Mouse (Mus musculus) kidney, embryonic 15.5 days (tissue): ENCODE data around the gene Bmper. TPM values are rescaled to one million over a fixed set of nuclear protein-coding genes. Genes with fewer than 3 reads are reported as not detected.

Experiments used
- ATAC-seq: fragments of 200-750 bp; cut with Nextera tagmentation; replicated peaks from 2 replicates; pipeline ENCODE4 v1.8.0; 2017; ENCODE audit warnings: moderate TSS enrichment; ENCODE audit not compliant: low FRiP score
- H3K27ac ChIP-seq: fragments of 300-500 bp; sonication (generic); 2 replicates; pipeline ENCODE4 v1.5.1; 2015; ENCODE audit warnings: mild to moderate bottlenecking, inconsistent platforms
- H3K27me3 ChIP-seq: fragments of 300-500 bp; sonication (generic); 2 replicates; pipeline ENCODE4 v1.6.1; 2015; ENCODE audit warnings: inconsistent platforms
- H3K36me3 ChIP-seq: fragments of 300-500 bp; sonication (generic); 2 replicates; pipeline ENCODE4 v1.6.1; 2015; ENCODE audit warnings: inconsistent platforms
- H3K4me1 ChIP-seq: fragments of 300-500 bp; sonication (generic); 2 replicates; pipeline ENCODE4 v1.6.1; 2015; ENCODE audit warnings: inconsistent platforms
- H3K4me2 ChIP-seq: fragments of 300-500 bp; sonication (generic); 2 replicates; pipeline ENCODE4 v1.6.1; 2015; ENCODE audit warnings: moderate library complexity, mild to moderate bottlenecking, inconsistent platforms
- H3K4me3 ChIP-seq: fragments of 300-500 bp; sonication (generic); replicated peaks from 2 replicates; pipeline ENCODE4 v1.5.1; 2015; ENCODE audit warnings: mild to moderate bottlenecking, inconsistent platforms
- H3K9ac ChIP-seq: fragments of 300-500 bp; sonication (generic); 2 replicates; pipeline ENCODE4 v1.6.1; 2015; ENCODE audit warnings: mild to moderate bottlenecking, inconsistent platforms
- H3K9me3 ChIP-seq: fragments of 300-500 bp; sonication (generic); replicated peaks from 2 replicates; pipeline ENCODE4 v1.6.1; 2016; ENCODE audit warnings: inconsistent platforms
- WGBS: fragments of 180-500 bp; shearing (Covaris S2); methylation state at CpG from one replicate; pipeline ENCODE4 v1.1.7; 2015; ENCODE audit warnings: mixed read lengths; 5-methylcytosine and 5-hydroxymethylcytosine counted together
- polyA plus RNA-seq: library from polyadenylated mRNA; unstranded; fragments of >200 nt; fragmentation: Nextera tagmentation; extraction: Ambion mirVana; gene quantifications from 2 replicates; pipeline ENCODE4 v1.2.1, GENCODE M21; 2015

Gene Bmper
- polyA plus RNA-seq, 1 experiment from 2014 or later, result 23.5 TPM

GRCm38 (mm10) chr9:23262851-23263250 is 40.0 kb downstream of the Bmper start:
- ATAC-seq, result no peak
- Histone ChIP-seq H3K4me3 (no peak overlapping the region), H3K9ac (no peak overlapping the region), H3K9me3 (no peaks in the 10 kb centered on the region), H3K4me2 (no peak overlapping the region), H3K36me3 (peaks cover 5% of the 10 kb centered on the region; the same call in 1 of the 2 replicates), H3K27ac (no peak overlapping the region), H3K4me1 (no peaks in the 10 kb centered on the region), H3K27me3 (no peaks in the 10 kb centered on the region)
- WGBS, result 79% methylated on average over 7 of the region's 7 CpGs

GRCm38 (mm10) chr9:23264471-23264870 is 41.6 kb downstream of the Bmper start:
- WGBS, result 89% methylated on average over 4 of the region's 4 CpGs
- Histone ChIP-seq H3K4me1 (no peaks in the 10 kb centered on the region), H3K9me3 (no peaks in the 10 kb centered on the region), H3K4me3 (no peak overlapping the region), H3K4me2 (no peak overlapping the region), H3K36me3 (no peaks in the 10 kb centered on the region), H3K27ac (no peak overlapping the region), H3K9ac (no peak overlapping the region), H3K27me3 (no peaks in the 10 kb centered on the region)
- ATAC-seq, result no peak

- Histone ChIP-seq H3K9ac (no peak overlapping the region), H3K4me3 (no peak overlapping the region), H3K9me3 (no peaks in the 10 kb centered on the region), H3K27me3 (no peaks in the 10 kb centered on the region), H3K27ac (no peak overlapping the region; the same call in 1 of the 2 replicates), H3K36me3 (no peaks in the 10 kb centered on the region), H3K4me2 (no peak overlapping the region), H3K4me1 (no peaks in the 10 kb centered on the region)
- WGBS, result 34% methylated on average over 7 of the region's 7 CpGs
- ATAC-seq, result peak; percentile 86
Observed at GRCm38 (mm10) chr9:23268609-23269008, 45.7 kb downstream of the Bmper start.

GRCm38 (mm10) chr9:23269087-23269486 is 46.2 kb downstream of the Bmper start:
- Histone ChIP-seq H3K9ac (no peak overlapping the region), H3K4me2 (no peak overlapping the region), H3K4me3 (no peak overlapping the region), H3K9me3 (no peaks in the 10 kb centered on the region), H3K27me3 (no peaks in the 10 kb centered on the region), H3K4me1 (no peaks in the 10 kb centered on the region), H3K27ac (no peak overlapping the region), H3K36me3 (no peaks in the 10 kb centered on the region)
- WGBS, result 47% methylated on average over 2 of the region's 2 CpGs
- ATAC-seq, result peak; percentile 29; the same call in 1 of the 2 replicates

DNA sequence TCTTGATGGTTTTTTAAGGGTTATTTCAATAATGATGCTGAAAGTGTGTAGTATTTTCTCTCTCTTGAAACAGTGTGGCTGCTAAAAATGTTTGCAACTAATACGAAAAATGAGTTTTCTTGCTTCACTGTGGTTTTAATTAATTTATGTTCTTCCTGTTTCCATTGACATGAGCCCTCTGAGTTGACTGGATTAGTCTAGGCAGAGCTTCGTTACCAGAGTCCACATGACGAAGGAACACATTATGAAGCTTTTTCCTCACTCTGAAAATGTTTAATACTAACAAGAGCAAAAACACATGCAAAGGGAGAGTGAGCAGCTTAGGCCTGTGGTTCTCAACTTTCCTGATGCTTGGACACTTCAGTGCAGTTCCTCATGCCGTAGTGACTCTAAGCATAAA is 53.4 kb downstream of the Bmper start:
- no peak overlapping the region for H3K4me2 ChIP-seq
- H3K4me3 ChIP-seq, result no peak overlapping the region
- H3K9ac ChIP-seq, result no peak overlapping the region
- H3K9me3 ChIP-seq, result no peaks in the 10 kb centered on the region
- H3K27me3 ChIP-seq, result no peaks in the 10 kb centered on the region
- no peak overlapping the region for H3K27ac ChIP-seq
- WGBS, result 82% methylated on average over 4 of the region's 4 CpGs
- H3K36me3 ChIP-seq, result no peaks in the 10 kb centered on the region
- no peaks in the 10 kb centered on the region for H3K4me1 ChIP-seq
- no peak for ATAC-seq

- Histone ChIP-seq H3K27ac (no peak overlapping the region), H3K27me3 (no peaks in the 10 kb centered on the region), H3K36me3 (no peaks in the 10 kb centered on the region), H3K4me3 (no peak overlapping the region), H3K4me1 (no peaks in the 10 kb centered on the region), H3K9me3 (no peaks in the 10 kb centered on the region), H3K9ac (no peak overlapping the region), H3K4me2 (no peak overlapping the region)
- ATAC-seq, result no peak
- WGBS, result 78% methylated on average over 4 of the region's 4 CpGs
Observed at GRCm38 (mm10) chr9:23284940-23285460, 62.1 kb downstream of the Bmper start.

- Histone ChIP-seq H3K27ac (no peak overlapping the region), H3K4me1 (no peaks in the 10 kb centered on the region), H3K36me3 (no peaks in the 10 kb centered on the region), H3K9me3 (no peaks in the 10 kb centered on the region), H3K4me2 (no peak overlapping the region), H3K9ac (no peak overlapping the region), H3K4me3 (no peak overlapping the region), H3K27me3 (no peaks in the 10 kb centered on the region)
- ATAC-seq, result no peak
- WGBS, result 92% methylated on average over 3 of the region's 3 CpGs
Observed at GRCm38 (mm10) chr9:23293574-23293973, 70.7 kb downstream of the Bmper start.

GRCm38 (mm10) chr9:23295569-23295968 is 72.7 kb downstream of the Bmper start:
- H3K27me3 ChIP-seq, result no peaks in the 10 kb centered on the region
- no peaks in the 10 kb centered on the region for H3K36me3 ChIP-seq
- H3K9ac ChIP-seq, result no peak overlapping the region
- no peaks in the 10 kb centered on the region for H3K9me3 ChIP-seq
- H3K4me1 ChIP-seq, result no peaks in the 10 kb centered on the region
- no peak for ATAC-seq
- 78% methylated on average over 6 of the region's 6 CpGs for WGBS
- no peak overlapping the region for H3K4me2 ChIP-seq
- H3K4me3 ChIP-seq, result no peak overlapping the region
- H3K27ac ChIP-seq, result no peak overlapping the region

DNA sequence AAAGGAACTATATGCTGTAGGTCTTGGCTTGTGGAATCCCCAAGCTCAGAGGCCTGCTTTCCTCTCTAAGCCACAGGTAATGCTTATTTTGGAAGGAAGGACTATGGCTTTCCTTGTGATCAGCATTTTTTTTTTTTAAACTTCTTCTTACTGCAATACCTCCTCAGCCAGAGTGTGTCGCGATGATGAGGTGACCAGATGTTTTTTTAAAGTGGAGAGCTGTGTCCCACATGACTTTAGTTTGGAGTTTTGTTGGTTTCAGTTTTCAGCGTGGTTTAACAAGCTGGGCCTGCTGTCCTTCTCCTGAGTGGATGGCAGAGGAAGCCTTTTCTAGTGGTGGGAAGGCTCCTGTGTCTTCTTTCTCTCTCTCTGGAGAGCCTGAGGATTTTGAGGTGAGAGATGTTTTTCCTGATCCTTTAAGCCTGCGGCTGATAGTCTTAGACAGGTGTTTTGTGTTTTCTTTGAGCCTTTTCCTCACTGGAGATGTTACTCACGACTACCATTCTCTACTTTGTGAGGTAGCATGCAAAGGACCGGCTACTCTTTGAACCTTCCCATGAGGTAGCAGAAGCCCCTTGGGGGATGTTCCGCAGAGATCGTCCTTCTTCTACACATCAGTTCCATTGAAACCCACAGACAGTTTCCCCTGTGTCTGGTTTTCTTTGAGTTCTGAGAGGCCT is 74.8 kb downstream of the Bmper start:
- Histone ChIP-seq H3K36me3 (no peaks in the 10 kb centered on the region), H3K4me2 (no peak overlapping the region), H3K4me1 (no peaks in the 10 kb centered on the region), H3K4me3 (no peak overlapping the region), H3K9me3 (no peaks in the 10 kb centered on the region), H3K27ac (no peak overlapping the region), H3K9ac (no peak overlapping the region), H3K27me3 (no peaks in the 10 kb centered on the region)
- WGBS, result 66% methylated on average over 8 of the region's 8 CpGs
- no peak for ATAC-seq

- no peak for ATAC-seq
- H3K9ac ChIP-seq, result no peak overlapping the region
- H3K4me1 ChIP-seq, result no peaks in the 10 kb centered on the region
- 91% methylated on average over 8 of the region's 8 CpGs for WGBS
- no peaks in the 10 kb centered on the region for H3K27me3 ChIP-seq
- H3K4me3 ChIP-seq, result no peak overlapping the region
- no peaks in the 10 kb centered on the region for H3K9me3 ChIP-seq
- no peak overlapping the region for H3K4me2 ChIP-seq
- H3K27ac ChIP-seq, result no peak overlapping the region
- no peaks in the 10 kb centered on the region for H3K36me3 ChIP-seq
Observed at GRCm38 (mm10) chr9:23300376-23300775, 77.5 kb downstream of the Bmper start.

- H3K27me3 ChIP-seq, result no peaks in the 10 kb centered on the region
- no peak overlapping the region for H3K27ac ChIP-seq
- WGBS, result 52% methylated on average over 4 of the region's 4 CpGs
- no peak overlapping the region for H3K4me2 ChIP-seq
- H3K9me3 ChIP-seq, result no peaks in the 10 kb centered on the region
- no peaks in the 10 kb centered on the region for H3K4me1 ChIP-seq
- no peak overlapping the region for H3K9ac ChIP-seq
- no peak for ATAC-seq
- H3K4me3 ChIP-seq, result no peak overlapping the region
- H3K36me3 ChIP-seq, result no peaks in the 10 kb centered on the region
Observed at GRCm38 (mm10) chr9:23305681-23306080, 82.8 kb downstream of the Bmper start.

DNA sequence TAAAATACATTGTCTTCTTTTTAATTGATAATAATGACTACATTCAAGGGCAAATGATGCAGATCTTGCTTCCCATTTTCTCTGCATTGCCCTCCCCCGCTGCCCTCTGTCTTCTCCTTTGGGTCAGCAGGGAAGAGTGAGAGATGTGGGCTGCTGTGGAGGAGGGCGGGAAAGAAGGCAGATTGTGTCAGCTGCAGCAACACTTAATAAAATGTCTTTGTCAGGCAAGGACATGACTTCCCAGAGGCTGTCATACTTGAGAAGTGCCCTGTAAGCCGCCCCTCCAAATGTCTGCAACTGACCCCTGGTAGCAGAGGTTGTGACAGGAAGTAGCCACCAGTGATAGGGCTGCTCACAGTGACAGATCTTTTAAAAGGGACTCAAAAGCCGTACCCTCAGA is 83.3 kb downstream of the Bmper start:
- no peak overlapping the region for H3K27ac ChIP-seq
- no peak overlapping the region for H3K9ac ChIP-seq
- no peak overlapping the region for H3K4me3 ChIP-seq
- H3K36me3 ChIP-seq, result no peaks in the 10 kb centered on the region
- no peaks in the 10 kb centered on the region for H3K9me3 ChIP-seq
- no peak overlapping the region for H3K4me2 ChIP-seq
- 43% methylated on average over 4 of the region's 4 CpGs for WGBS
- ATAC-seq, result no peak
- H3K4me1 ChIP-seq, result no peaks in the 10 kb centered on the region
- no peaks in the 10 kb centered on the region for H3K27me3 ChIP-seq

DNA sequence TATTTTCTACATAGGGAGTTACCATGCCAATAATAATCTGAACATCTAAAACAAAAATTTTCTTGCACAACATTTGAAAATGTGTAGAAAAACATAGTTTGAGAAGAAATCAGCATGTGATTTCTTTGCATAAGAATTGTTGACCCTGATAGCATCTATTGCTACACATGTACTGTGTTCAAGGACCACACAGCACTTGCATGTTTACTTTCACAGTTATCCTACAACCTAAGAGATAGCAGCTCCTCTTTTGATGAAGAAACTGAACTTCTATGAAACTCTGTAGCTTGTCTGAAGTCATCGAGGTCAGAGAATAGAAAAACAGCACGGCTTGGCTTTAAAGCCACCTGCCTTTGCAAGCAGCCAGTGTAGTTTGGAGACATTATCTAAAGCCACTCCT is 85.0 kb downstream of the Bmper start:
- Histone ChIP-seq H3K9me3 (no peaks in the 10 kb centered on the region), H3K9ac (no peak overlapping the region), H3K36me3 (no peaks in the 10 kb centered on the region), H3K4me1 (no peaks in the 10 kb centered on the region), H3K4me3 (no peak overlapping the region), H3K27me3 (no peaks in the 10 kb centered on the region), H3K4me2 (no peak overlapping the region), H3K27ac (no peak overlapping the region)
- 91% methylated on average over 2 of the region's 2 CpGs for WGBS
- ATAC-seq, result no peak
